Mouse (Mus musculus) neural tube, embryonic 11.5 days (tissue): Measurements from ENCODE around the gene Sh2d3c. TPM values are rescaled to one million over a fixed set of nuclear protein-coding genes. Genes with fewer than 3 reads are reported as not detected.

Source experiments
- ATAC-seq: fragments of 200-750 bp; cut with Nextera tagmentation; 2 replicates; pipeline ENCODE4 v1.8.0; 2017; ENCODE audit warnings: moderate number of reproducible peaks, mild to moderate bottlenecking, moderate TSS enrichment, moderate library complexity; ENCODE audit not compliant: insufficient read depth, low FRiP score, low TSS enrichment
- DNase-seq: peaks from one replicate; pipeline ENCODE4 v3.0.0-alpha.2; 2015; ENCODE audit warnings: low spot score
- H3K27ac ChIP-seq: fragments of 300-500 bp; sonication (generic); 2 replicates; pipeline ENCODE4 v1.5.1; 2014; ENCODE audit warnings: low read depth, mild to moderate bottlenecking, low read length
- H3K27me3 ChIP-seq: fragments of 300-500 bp; sonication (generic); 2 replicates; pipeline ENCODE4 v1.6.1; 2014; ENCODE audit warnings: mild to moderate bottlenecking, low read length, mixed read lengths; ENCODE audit not compliant: control insufficient read depth, insufficient read depth
- H3K36me3 ChIP-seq: fragments of 300-500 bp; sonication (generic); 2 replicates; pipeline ENCODE4 v1.6.1; 2014; ENCODE audit warnings: mild to moderate bottlenecking, low read length, moderate library complexity, mixed read lengths; ENCODE audit not compliant: control insufficient read depth, insufficient read depth
- H3K4me1 ChIP-seq: fragments of 300-500 bp; sonication (generic); 2 replicates; pipeline ENCODE4 v1.6.1; 2014; ENCODE audit warnings: low read length, mixed read lengths; ENCODE audit not compliant: control insufficient read depth, insufficient read depth
- H3K4me2 ChIP-seq: fragments of 300-500 bp; sonication (generic); 2 replicates; pipeline ENCODE4 v1.6.1; 2014; ENCODE audit warnings: low read depth, mild to moderate bottlenecking, moderate library complexity
- H3K4me3 ChIP-seq: fragments of 300-500 bp; sonication (generic); 2 replicates; pipeline ENCODE4 v1.5.1; 2014; ENCODE audit warnings: low read depth, low read length
- H3K9ac ChIP-seq: fragments of 300-500 bp; sonication (generic); 2 replicates; pipeline ENCODE4 v1.6.1; 2014; ENCODE audit warnings: mild to moderate bottlenecking, low read length
- H3K9me3 ChIP-seq: fragments of 300-500 bp; sonication (generic); 2 replicates; pipeline ENCODE4 v1.6.1; 2016; ENCODE audit warnings: low read length; ENCODE audit not compliant: control insufficient read depth
- WGBS: fragments of 180-500 bp; shearing (Covaris S2); extraction: QIAGEN DNeasy Blood & Tissue Kit; methylation state at CpG from one replicate; pipeline ENCODE4 v1.1.7; 2014; 5-methylcytosine and 5-hydroxymethylcytosine counted together
- polyA plus RNA-seq: library from polyadenylated mRNA; unstranded; fragments of >200 nt; fragmentation: Nextera tagmentation; extraction: Ambion mirVana; gene quantifications from 2 replicates; pipeline ENCODE4 v1.2.1, GENCODE M21; 2014

Sh2d3c gene
- 30.6 TPM in 2 replicates for polyA plus RNA-seq

- H3K4me3 ChIP-seq: no peak within 1 kb of the TSS
- no peaks in the 10 kb centered on the region for H3K27me3 ChIP-seq
- no peak within 1 kb of the TSS for H3K4me2 ChIP-seq
- H3K9ac ChIP-seq: 0 out of 2 replicates have a peak within 1 kb of the TSS, but pooled peaks have one; percentile 26
- DNase-seq (no peak), ATAC-seq (no peak)
- 62% methylated on average over 8 of the region's 8 CpGs for WGBS
- no peak within 1 kb of the TSS for H3K27ac ChIP-seq
- H3K4me1 ChIP-seq: peaks cover 4% of the 10 kb centered on the region
- H3K36me3 ChIP-seq: no peaks in the 10 kb centered on the region
- H3K9me3 ChIP-seq: no peaks in the 10 kb centered on the region
Observed at GRCm38 (mm10) chr2:32720681-32721229, at the start of gene Sh2d3c. Gene Sh2d3c (plus strand): TSS chr2:32721055.

- Histone ChIP-seq H3K4me2 (no peak overlapping the region), H3K27ac (no peak overlapping the region), H3K9ac (no peak overlapping the region), H3K36me3 (no peaks in the 10 kb centered on the region), H3K4me3 (no peak overlapping the region), H3K4me1 (no peaks in the 10 kb centered on the region), H3K9me3 (no peaks in the 10 kb centered on the region), H3K27me3 (no peaks in the 10 kb centered on the region)
- DNase-seq (no peak), ATAC-seq (no peak)
- 90% methylated on average over 9 of the region's 9 CpGs for WGBS
Observed at GRCm38 (mm10) chr2:32671147-32671546, 49.7 kb upstream of the Sh2d3c start.

GRCm38 (mm10) chr2:32671907-32672595, 48.8 kb upstream of the Sh2d3c start:
- no peak overlapping the region for H3K4me2 ChIP-seq
- no peak overlapping the region for H3K27ac ChIP-seq
- no peaks in the 10 kb centered on the region for H3K4me1 ChIP-seq
- H3K36me3 ChIP-seq: no peaks in the 10 kb centered on the region
- H3K9ac ChIP-seq: no peak overlapping the region
- DNase-seq (no peak), ATAC-seq (no peak)
- H3K9me3 ChIP-seq: no peaks in the 10 kb centered on the region
- 73% methylated on average over 9 of the region's 9 CpGs for WGBS
- H3K4me3 ChIP-seq: no peak overlapping the region
- H3K27me3 ChIP-seq: no peaks in the 10 kb centered on the region

GRCm38 (mm10) chr2:32673176-32673917, 47.5 kb upstream of the Sh2d3c start:
- no peak overlapping the region for H3K27ac ChIP-seq
- DNase-seq (no peak), ATAC-seq (no peak)

GRCm38 (mm10) chr2:32676821-32677220, 44.0 kb upstream of the Sh2d3c start:
- no peak for ATAC-seq
- DNase-seq: no peak
- 87% methylated on average over 3 of the region's 3 CpGs for WGBS

More at GRCm38 (mm10) chr2:32673176-32673917, 47.5 kb upstream of the Sh2d3c start:
- H3K4me2 ChIP-seq: no peak overlapping the region
- no peaks in the 10 kb centered on the region for H3K36me3 ChIP-seq
- no peak overlapping the region for H3K4me3 ChIP-seq
- no peaks in the 10 kb centered on the region for H3K27me3 ChIP-seq
- no peaks in the 10 kb centered on the region for H3K4me1 ChIP-seq
- no peaks in the 10 kb centered on the region for H3K9me3 ChIP-seq
- WGBS: 83% methylated on average over 16 of the region's 16 CpGs
- H3K9ac ChIP-seq: no peak overlapping the region

GRCm38 (mm10) chr2:32677683-32678082, 43.2 kb upstream of the Sh2d3c start:
- Histone ChIP-seq H3K9ac (no peak overlapping the region), H3K4me2 (no peak overlapping the region), H3K4me1 (no peaks in the 10 kb centered on the region), H3K9me3 (no peaks in the 10 kb centered on the region), H3K27me3 (no peaks in the 10 kb centered on the region), H3K27ac (no peak overlapping the region), H3K36me3 (no peaks in the 10 kb centered on the region), H3K4me3 (no peak overlapping the region)
- DNase-seq: no peak
- 94% methylated on average over 7 of the region's 7 CpGs for WGBS
- no peak for ATAC-seq

More at GRCm38 (mm10) chr2:32676821-32677220, 44.0 kb upstream of the Sh2d3c start:
- Histone ChIP-seq H3K9ac (no peak overlapping the region), H3K9me3 (no peaks in the 10 kb centered on the region), H3K27me3 (no peaks in the 10 kb centered on the region), H3K4me1 (no peaks in the 10 kb centered on the region), H3K27ac (no peak overlapping the region), H3K36me3 (no peaks in the 10 kb centered on the region), H3K4me3 (no peak overlapping the region), H3K4me2 (no peak overlapping the region)

GRCm38 (mm10) chr2:32680051-32680451, 40.8 kb upstream of the Sh2d3c start:
- H3K27me3 ChIP-seq: no peaks in the 10 kb centered on the region
- no peak for ATAC-seq
- no peak overlapping the region for H3K4me3 ChIP-seq
- 55% methylated on average over 7 of the region's 7 CpGs for WGBS
- H3K36me3 ChIP-seq: peaks cover 6% of the 10 kb centered on the region; the same call in 1 of the 2 replicates
- no peaks in the 10 kb centered on the region for H3K9me3 ChIP-seq
- H3K4me1 ChIP-seq: no peaks in the 10 kb centered on the region
- no peak overlapping the region for H3K27ac ChIP-seq
- no peak overlapping the region for H3K4me2 ChIP-seq
- no peak for DNase-seq
- no peak overlapping the region for H3K9ac ChIP-seq

- DNase-seq: no peak
- H3K9me3 ChIP-seq: no peaks in the 10 kb centered on the region
- H3K27me3 ChIP-seq: no peaks in the 10 kb centered on the region
- no peak for ATAC-seq
- H3K27ac ChIP-seq: no peak overlapping the region
- H3K36me3 ChIP-seq: peaks cover 9% of the 10 kb centered on the region; the same call in 1 of the 2 replicates
- H3K9ac ChIP-seq: no peak overlapping the region
- 90% methylated on average over 19 of the region's 19 CpGs for WGBS
- no peaks in the 10 kb centered on the region for H3K4me1 ChIP-seq
- H3K4me2 ChIP-seq: no peak overlapping the region
- H3K4me3 ChIP-seq: no peak overlapping the region
Observed at GRCm38 (mm10) chr2:32680961-32681650, 39.7 kb upstream of the Sh2d3c start.
